Mouse (Mus musculus): Measurements from ENCODE around the gene Rab11fip5. TPM values are rescaled to one million over a fixed set of nuclear protein-coding genes. Genes with fewer than 3 reads are reported as not detected.

Gene Rab11fip5
- total and polyA plus RNA-seq, 2 experiments from 2014 or later = 26.7 to 66.5 TPM

DNA sequence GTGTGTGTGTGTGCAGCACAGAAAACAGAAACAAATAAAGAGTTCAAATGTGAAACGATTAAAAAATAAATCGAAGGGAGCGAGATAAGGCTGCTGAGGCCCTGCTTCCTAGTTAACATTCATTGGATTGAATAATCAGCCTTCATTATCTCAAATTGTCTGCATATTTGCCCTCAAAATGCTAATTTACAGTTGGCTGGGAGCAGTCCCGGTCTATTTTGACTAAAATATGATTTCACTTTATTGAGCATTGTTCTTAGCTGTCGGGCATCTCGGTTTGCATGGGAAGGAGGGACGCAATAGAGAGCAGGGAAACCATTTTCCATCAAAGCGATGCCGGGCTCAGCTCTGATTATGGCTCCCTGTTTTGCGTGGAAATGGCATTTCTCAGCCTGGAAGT, 28.6 kb upstream of the Rab11fip5 start:
- 64% methylated on average over 10 of the region's 10 CpGs for WGBS
- no peak for TF ChIP-seq CTCF (IDR thresholded peaks at IDR 0.05; ENCODE audit: low read depth)
- Histone ChIP-seq H3K4me2 (ENCODE audit: low read depth, low read length) (no peak overlapping the region), H3K4me1 (ENCODE audit: insufficient read depth, low read length) (no peaks in the 10 kb centered on the region), H3K27me3 (ENCODE audit: insufficient read depth, low read length) (peaks cover 7% of the 10 kb centered on the region; the same call in 1 of the 2 replicates), H3K9ac (replicated peaks; ENCODE audit: low read length) (no peak overlapping the region), H3K4me3 (ENCODE audit: low read length) (no peak overlapping the region), H3K9me3 (ENCODE audit: low read length) (no peaks in the 10 kb centered on the region), H3K27ac (no peak overlapping the region), H3K36me3 (ENCODE audit: insufficient read depth, low read length) (no peaks in the 10 kb centered on the region)
- DNase-seq (ENCODE audit: low spot score) (no peak), ATAC-seq (no peak)

DNA sequence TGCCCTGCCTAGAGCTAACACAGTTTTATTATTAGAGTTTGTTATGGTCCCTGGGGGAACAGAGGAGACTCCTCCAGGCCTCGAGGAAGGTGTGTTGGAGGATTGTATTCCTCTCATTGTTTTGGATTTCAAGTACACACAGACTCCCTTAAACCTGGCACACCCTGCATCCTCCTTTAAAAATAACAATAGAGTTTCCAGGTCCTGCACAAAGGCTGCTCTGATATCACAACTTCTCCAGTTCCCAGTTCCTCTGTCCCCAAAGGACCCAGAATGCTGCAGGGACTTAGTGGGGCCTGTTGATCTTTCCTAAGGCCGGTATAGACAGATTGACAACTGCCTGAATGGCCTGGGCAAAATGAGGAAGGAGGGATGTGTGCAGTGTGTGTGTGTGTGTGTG, 28.2 kb upstream of the Rab11fip5 start:
- 59% methylated on average over 2 of the region's 2 CpGs for WGBS
- ATAC-seq = no peak
- H3K4me1 ChIP-seq (ENCODE audit: insufficient read depth, low read length) = no peaks in the 10 kb centered on the region
- no peak for DNase-seq (ENCODE audit: low spot score)
- no peaks in the 10 kb centered on the region for H3K9me3 ChIP-seq (ENCODE audit: low read length)
- no peak overlapping the region for H3K4me3 ChIP-seq (ENCODE audit: low read length)
- no peak overlapping the region for H3K4me2 ChIP-seq (ENCODE audit: low read depth, low read length)
- no peak overlapping the region for H3K9ac ChIP-seq (replicated peaks; ENCODE audit: low read length)
- H3K27me3 ChIP-seq (ENCODE audit: insufficient read depth, low read length) = peaks cover 3% of the 10 kb centered on the region; the same call in 1 of the 2 replicates
- no peak for TF ChIP-seq CTCF (IDR thresholded peaks at IDR 0.05; ENCODE audit: low read depth)
- H3K36me3 ChIP-seq (ENCODE audit: insufficient read depth, low read length) = no peaks in the 10 kb centered on the region
- no peak overlapping the region for H3K27ac ChIP-seq

DNA sequence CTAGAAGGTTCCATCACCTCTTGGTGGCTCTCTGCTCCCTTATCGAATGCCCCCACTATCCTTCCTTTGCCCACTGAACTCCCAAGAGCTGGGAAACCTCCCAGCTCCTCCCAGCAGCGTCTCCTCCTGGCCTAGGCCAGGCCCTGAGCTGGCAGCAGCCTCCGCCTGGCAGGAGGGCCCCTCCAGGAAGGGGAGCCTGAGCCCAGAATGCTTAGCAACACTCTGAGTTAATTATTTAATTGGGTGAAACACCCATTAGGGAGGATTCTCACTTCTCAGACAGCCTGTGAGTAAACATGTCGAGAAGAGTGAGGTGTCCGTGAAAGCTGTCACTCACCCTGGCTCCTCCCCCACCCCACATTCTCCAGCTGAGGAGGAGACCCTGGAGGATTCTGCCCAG, 25.3 kb upstream of the Rab11fip5 start:
- peak; percentile 47; the same call in 1 of the 2 replicates for ATAC-seq
- Histone ChIP-seq H3K9ac (replicated peaks; ENCODE audit: low read length) (no peak overlapping the region), H3K27me3 (ENCODE audit: insufficient read depth, low read length) (no peaks in the 10 kb centered on the region), H3K4me3 (ENCODE audit: low read length) (no peak overlapping the region), H3K4me1 (ENCODE audit: insufficient read depth, low read length) (no peaks in the 10 kb centered on the region), H3K36me3 (ENCODE audit: insufficient read depth, low read length) (no peaks in the 10 kb centered on the region), H3K9me3 (ENCODE audit: low read length) (no peaks in the 10 kb centered on the region), H3K4me2 (ENCODE audit: low read depth, low read length) (no peak overlapping the region), H3K27ac (no peak overlapping the region)
- DNase-seq (ENCODE audit: low spot score) = no peak
- TF ChIP-seq CTCF (IDR thresholded peaks at IDR 0.05; ENCODE audit: low read depth) = no peak
- WGBS = 28% methylated on average over 5 of the region's 5 CpGs

DNA sequence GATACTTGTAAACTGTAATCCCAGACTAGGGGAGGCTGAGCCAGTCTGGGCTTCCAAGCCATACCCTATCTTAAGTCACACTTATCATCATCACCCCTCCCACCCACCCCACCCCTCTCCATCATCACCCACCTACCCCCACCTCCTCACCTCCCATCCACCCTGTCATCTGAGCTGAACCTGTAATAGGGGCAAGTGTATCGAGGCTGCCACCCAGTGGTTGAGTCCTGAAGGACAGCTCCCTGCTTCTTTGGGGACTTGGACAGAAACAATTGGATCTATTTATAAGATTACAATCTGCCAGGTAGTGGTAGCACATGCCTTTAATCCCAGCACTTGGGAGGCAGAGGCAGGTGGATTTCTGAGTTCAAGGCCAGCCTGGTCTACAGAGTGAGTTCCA, 22.7 kb upstream of the Rab11fip5 start:
- TF ChIP-seq CTCF (IDR thresholded peaks at IDR 0.05; ENCODE audit: low read depth) = peak; percentile 51
- Histone ChIP-seq H3K4me2 (ENCODE audit: low read depth, low read length) (no peak overlapping the region), H3K36me3 (ENCODE audit: insufficient read depth, low read length) (no peaks in the 10 kb centered on the region), H3K9me3 (ENCODE audit: low read length) (no peaks in the 10 kb centered on the region), H3K9ac (replicated peaks; ENCODE audit: low read length) (no peak overlapping the region), H3K4me3 (ENCODE audit: low read length) (no peak overlapping the region), H3K27ac (no peak overlapping the region), H3K27me3 (ENCODE audit: insufficient read depth, low read length) (no peaks in the 10 kb centered on the region), H3K4me1 (ENCODE audit: insufficient read depth, low read length) (no peaks in the 10 kb centered on the region)
- DNase-seq (ENCODE audit: low spot score) = no peak
- ATAC-seq = no peak
- WGBS = 10% methylated on average over 1 of the region's 1 CpGs

DNA sequence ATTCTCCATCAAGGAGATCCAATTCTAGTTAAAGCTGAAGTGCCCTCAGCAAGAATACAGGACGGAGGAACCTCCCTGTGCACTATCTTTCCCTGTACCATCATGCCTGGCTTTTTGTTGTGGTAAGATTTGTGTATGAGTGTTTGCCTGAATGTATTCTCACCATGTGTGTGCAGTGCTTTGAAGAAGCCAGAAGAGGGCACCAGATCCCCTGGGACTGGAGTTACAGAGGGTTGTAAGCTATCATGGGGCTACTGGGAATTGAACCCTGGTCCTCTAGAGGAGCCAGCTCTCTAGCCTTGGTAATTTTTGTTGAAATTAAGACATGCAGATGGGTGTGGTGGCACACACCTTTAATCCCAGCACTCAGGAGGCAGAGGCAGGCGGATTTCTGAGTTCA, 20.9 kb upstream of the Rab11fip5 start:
- Histone ChIP-seq H3K4me2 (ENCODE audit: low read depth, low read length) (no peak overlapping the region), H3K9me3 (ENCODE audit: low read length) (no peaks in the 10 kb centered on the region), H3K27me3 (ENCODE audit: insufficient read depth, low read length) (no peaks in the 10 kb centered on the region), H3K4me3 (ENCODE audit: low read length) (no peak overlapping the region), H3K4me1 (ENCODE audit: insufficient read depth, low read length) (no peaks in the 10 kb centered on the region), H3K27ac (no peak overlapping the region), H3K36me3 (ENCODE audit: insufficient read depth, low read length) (no peaks in the 10 kb centered on the region), H3K9ac (replicated peaks; ENCODE audit: low read length) (no peak overlapping the region)
- TF ChIP-seq CTCF (IDR thresholded peaks at IDR 0.05; ENCODE audit: low read depth) = no peak
- no peak for ATAC-seq
- no peak for DNase-seq (ENCODE audit: low spot score)
- 75% methylated on average over 2 of the region's 2 CpGs for WGBS

DNA sequence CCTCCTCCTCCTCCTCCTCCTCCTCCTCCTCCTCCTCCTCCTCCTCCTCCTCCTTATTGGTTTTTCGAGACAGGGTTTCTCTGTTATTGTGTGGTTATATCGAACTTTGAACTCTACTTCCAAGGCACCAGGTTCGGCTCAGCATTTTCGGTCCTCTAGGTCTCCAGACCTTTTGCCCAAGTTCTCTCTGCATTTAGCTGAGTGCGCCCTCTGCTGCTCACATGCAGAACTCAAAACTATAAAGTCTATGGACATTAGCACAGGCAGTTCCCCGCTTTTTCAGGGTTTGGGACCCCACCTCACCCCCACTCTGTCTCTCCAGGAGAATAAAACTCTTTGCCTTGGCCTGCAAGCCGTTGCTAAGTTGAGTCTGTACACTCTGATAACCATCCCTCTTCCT, 17.4 kb upstream of the Rab11fip5 start:
- Histone ChIP-seq H3K27me3 (ENCODE audit: insufficient read depth, low read length) (no peaks in the 10 kb centered on the region), H3K4me2 (ENCODE audit: low read depth, low read length) (no peak overlapping the region), H3K4me1 (ENCODE audit: insufficient read depth, low read length) (no peaks in the 10 kb centered on the region), H3K36me3 (ENCODE audit: insufficient read depth, low read length) (no peaks in the 10 kb centered on the region), H3K9ac (replicated peaks; ENCODE audit: low read length) (no peak overlapping the region), H3K4me3 (ENCODE audit: low read length) (no peak overlapping the region), H3K9me3 (ENCODE audit: low read length) (no peaks in the 10 kb centered on the region), H3K27ac (no peak overlapping the region)
- no peak for ATAC-seq
- WGBS = 23% methylated on average over 6 of the region's 7 CpGs
- peak; percentile 81 for TF ChIP-seq CTCF (IDR thresholded peaks at IDR 0.05; ENCODE audit: low read depth)
- DNase-seq (ENCODE audit: low spot score) = peak; percentile 82

DNA sequence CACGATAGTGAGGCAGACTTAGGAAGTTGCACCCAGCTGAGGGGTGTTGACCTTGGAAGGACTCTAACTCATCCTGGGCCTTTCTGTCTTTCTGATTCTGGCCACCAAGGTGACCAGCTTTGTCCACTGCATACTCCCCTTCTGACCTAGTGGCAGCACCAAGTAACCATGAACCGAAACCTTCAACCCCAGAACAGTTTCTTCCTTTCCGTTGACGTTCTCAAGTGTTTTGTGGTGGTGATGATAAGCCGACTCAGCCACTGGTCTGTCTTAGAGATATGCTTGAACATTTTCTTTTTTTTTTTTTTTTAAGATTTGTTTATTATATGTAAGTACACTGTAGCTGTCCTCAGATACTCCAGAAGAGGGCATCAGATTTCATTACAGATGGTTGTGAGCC, 14.2 kb upstream of the Rab11fip5 start:
- Histone ChIP-seq H3K36me3 (ENCODE audit: insufficient read depth, low read length) (no peaks in the 10 kb centered on the region), H3K4me3 (ENCODE audit: low read length) (no peak overlapping the region), H3K27ac (no peak overlapping the region), H3K4me1 (ENCODE audit: insufficient read depth, low read length) (no peaks in the 10 kb centered on the region), H3K4me2 (ENCODE audit: low read depth, low read length) (no peak overlapping the region), H3K9ac (replicated peaks; ENCODE audit: low read length) (no peak overlapping the region), H3K27me3 (ENCODE audit: insufficient read depth, low read length) (no peaks in the 10 kb centered on the region), H3K9me3 (ENCODE audit: low read length) (no peaks in the 10 kb centered on the region)
- DNase-seq (ENCODE audit: low spot score) (no peak), ATAC-seq (no peak)
- TF ChIP-seq CTCF (IDR thresholded peaks at IDR 0.05; ENCODE audit: low read depth) = no peak
- WGBS = 81% methylated on average over 5 of the region's 5 CpGs

All from hindbrain, postnatal 0 days (tissue).